Mouse (Mus musculus) right cerebral cortex, postnatal 36 days (tissue): ENCODE measurements around the gene Hsd17b1.
A peak's percentile ranks its signal among the peaks of the same experiment; 100 is the strongest.

ENCODE experiments used
- DNase-seq, 2 experiments: peaks; one replicate each; pipeline ENCODE4 v3.0.0; 2022; ENCODE audit warnings: low spot score in 2 of 2, mixed read lengths in 1 of 2

Hsd17b1 gene

GRCm38 (mm10) chr11:101060126-101060525, 18.1 kb upstream of the Hsd17b1 start:
- peak; percentile 54 to 58 for DNase-seq

GRCm38 (mm10) chr11:101061049-101061448, 17.2 kb upstream of the Hsd17b1 start:
- DNase-seq, result no peak

- peak in 1 of 2 experiments; percentile 54 for DNase-seq
These were observed 15.9 kb upstream of the Hsd17b1 start for GRCm38 (mm10) chr11:101062165-101062884.

GRCm38 (mm10) chr11:101062971-101063675, 15.1 kb upstream of the Hsd17b1 start:
- no peak for DNase-seq

- no peak for DNase-seq
These were observed 14.4 kb upstream of the Hsd17b1 start for GRCm38 (mm10) chr11:101063676-101064327.

- DNase-seq, result no peak
These were observed 13.7 kb upstream of the Hsd17b1 start for GRCm38 (mm10) chr11:101064462-101064861.

GRCm38 (mm10) chr11:101065002-101065401, 13.2 kb upstream of the Hsd17b1 start:
- no peak for DNase-seq

- peak; percentile 58 to 65 for DNase-seq
These were observed 11.4 kb upstream of the Hsd17b1 start for GRCm38 (mm10) chr11:101066549-101067412.

GRCm38 (mm10) chr11:101069391-101070188, 8.6 kb upstream of the Hsd17b1 start, which contains the start of gene Naglu:
Naglu (plus strand) TSS chr11:101070012.
- peak; percentile 94 for DNase-seq

- no peak for DNase-seq
These were observed 8.1 kb upstream of the Hsd17b1 start for GRCm38 (mm10) chr11:101070189-101070527.

- no peak for DNase-seq
These were observed 7.2 kb upstream of the Hsd17b1 start for GRCm38 (mm10) chr11:101070987-101071386.

- DNase-seq, result no peak
These were observed 6.3 kb upstream of the Hsd17b1 start for GRCm38 (mm10) chr11:101071810-101072428.

- DNase-seq, result no peak
These were observed 1.5 kb downstream of the Hsd17b1 start for GRCm38 (mm10) chr11:101079746-101080145.

GRCm38 (mm10) chr11:101080421-101080820, 2.2 kb downstream of the Hsd17b1 start:
- DNase-seq, result no peak

- no peak for DNase-seq
These were observed 3.4 kb downstream of the Hsd17b1 start for GRCm38 (mm10) chr11:101081659-101082058.

GRCm38 (mm10) chr11:101082208-101083082, 4.2 kb downstream of the Hsd17b1 start, which contains the start of gene Coasy:
Coasy (plus strand) TSS chr11:101082565.
- peak; percentile 87 to 91 for DNase-seq

- DNase-seq, result no peak
These were observed 5.0 kb downstream of the Hsd17b1 start for GRCm38 (mm10) chr11:101083083-101083697.

- no peak for DNase-seq
These were observed 6.0 kb downstream of the Hsd17b1 start for GRCm38 (mm10) chr11:101084246-101084645.

- DNase-seq, result no peak
These were observed 6.6 kb downstream of the Hsd17b1 start for GRCm38 (mm10) chr11:101084811-101085210.
